Mouse (Mus musculus): ENCODE data around the gene Piwil1. TPM values are rescaled to one million over a fixed set of nuclear protein-coding genes. Genes with fewer than 3 reads are reported as not detected.
"Not testable (repeated sequence)": the region's sequence is repeated elsewhere in the genome, so short reads cannot be mapped to it uniquely, and the experiment has no call there.

Gene Piwil1
- total RNA-seq, 2 experiments from 2014 or later: 0.07 to 0.18 TPM

DNA sequence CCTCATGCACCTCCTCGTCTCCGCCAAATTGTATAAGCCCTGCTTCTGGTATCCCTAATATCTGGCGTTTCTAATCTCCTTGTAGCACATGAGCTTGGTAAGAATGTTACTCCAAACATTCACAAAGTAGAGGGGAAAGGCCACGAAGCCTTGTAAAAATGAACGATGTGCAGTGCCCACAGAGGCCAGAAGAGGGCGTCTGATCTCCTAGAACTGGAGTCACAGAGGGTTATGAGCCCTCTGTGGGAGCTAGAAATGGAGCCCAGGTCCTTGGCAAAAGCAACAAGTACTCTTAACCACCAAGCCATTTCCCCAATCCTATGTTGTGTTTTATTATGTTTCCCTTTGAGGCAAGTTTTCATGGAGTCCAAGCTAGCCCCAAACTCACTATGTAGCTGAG is 8.2 kb upstream of the Piwil1 start:
- no peak overlapping the region for H3K27ac ChIP-seq
- peak; percentile 26 for TF ChIP-seq CTCF (conservative IDR thresholded peaks at IDR 0.05)
- no peak overlapping the region for H3K4me3 ChIP-seq
- DNase-seq (ENCODE audit: low spot score in 2 of 2): no peak

GRCm38 (mm10) chr5:128694611-128695325 is 7.6 kb upstream of the Piwil1 start:
- H3K27ac ChIP-seq: no peak overlapping the region
- DNase-seq (ENCODE audit: low spot score in 2 of 2): no peak
- no peak overlapping the region for H3K4me3 ChIP-seq
- TF ChIP-seq CTCF (conservative IDR thresholded peaks at IDR 0.05): no peak

GRCm38 (mm10) chr5:128696824-128697223 is 5.5 kb upstream of the Piwil1 start:
- no peak for TF ChIP-seq CTCF (conservative IDR thresholded peaks at IDR 0.05)
- Histone ChIP-seq H3K4me3 (no peak overlapping the region), H3K27ac (no peak overlapping the region)
- no peak for DNase-seq (ENCODE audit: low spot score in 2 of 2)

GRCm38 (mm10) chr5:128700716-128701115 is 1.6 kb upstream of the Piwil1 start:
- Histone ChIP-seq H3K27ac (no peak overlapping the region), H3K4me3 (no peak overlapping the region)
- DNase-seq (ENCODE audit: low spot score in 2 of 2): no peak
- no peak for TF ChIP-seq CTCF (conservative IDR thresholded peaks at IDR 0.05)

DNA sequence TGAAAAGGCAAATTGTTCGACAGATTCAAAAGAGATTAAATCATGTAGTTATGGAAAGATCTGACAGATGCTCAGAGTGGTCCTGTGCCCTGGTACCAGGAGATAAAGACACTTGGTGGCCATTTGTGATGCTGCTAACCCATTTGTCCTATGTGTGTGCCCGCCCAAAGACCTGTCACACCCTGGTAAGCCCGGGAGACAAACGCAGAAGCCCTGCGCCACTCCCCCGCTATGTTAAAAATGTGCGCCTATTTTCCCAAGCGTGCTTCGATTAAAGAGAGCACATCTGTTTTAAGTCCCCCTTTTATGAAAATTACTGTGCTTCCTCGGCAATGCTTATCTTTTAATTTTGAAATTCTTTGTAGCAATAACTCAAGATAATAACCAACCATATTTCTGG is 1.4 kb downstream of the Piwil1 start:
- H3K4me3 ChIP-seq: no peak overlapping the region
- no peak for DNase-seq (ENCODE audit: low spot score in 2 of 2)
- H3K27ac ChIP-seq: no peak overlapping the region
- TF ChIP-seq CTCF (conservative IDR thresholded peaks at IDR 0.05): no peak

- DNase-seq (ENCODE audit: low spot score in 2 of 2): no peak
- Histone ChIP-seq H3K27ac (no peak overlapping the region), H3K4me3 (no peak overlapping the region)
- TF ChIP-seq CTCF (conservative IDR thresholded peaks at IDR 0.05): peak; percentile 45
These were observed 2.0 kb downstream of the Piwil1 start for GRCm38 (mm10) chr5:128704134-128704904.

DNA sequence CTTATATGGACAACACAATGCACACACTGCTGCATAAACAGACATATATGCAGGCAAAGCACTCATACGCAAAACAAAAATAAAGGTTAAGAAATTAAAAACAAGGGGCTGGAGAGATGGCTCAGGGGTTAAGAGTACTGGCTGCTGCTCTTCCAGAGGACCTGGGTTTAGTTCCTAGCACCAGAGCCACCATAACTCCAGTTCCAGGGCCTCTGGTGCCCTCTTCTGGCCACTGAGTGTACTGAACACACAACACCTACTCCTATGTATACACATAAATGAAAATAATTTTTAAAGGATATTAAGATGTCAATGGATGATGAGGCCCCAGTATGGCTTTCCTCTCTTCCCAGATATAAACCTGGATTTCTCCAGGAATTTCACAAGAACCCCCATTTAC is 4.1 kb downstream of the Piwil1 start:
- Histone ChIP-seq H3K4me3 (no peak overlapping the region), H3K27ac (no peak overlapping the region)
- peak; percentile 40; the same call in 1 of the 2 replicates for TF ChIP-seq CTCF (conservative IDR thresholded peaks at IDR 0.05)
- DNase-seq (ENCODE audit: low spot score in 2 of 2): no peak

DNA sequence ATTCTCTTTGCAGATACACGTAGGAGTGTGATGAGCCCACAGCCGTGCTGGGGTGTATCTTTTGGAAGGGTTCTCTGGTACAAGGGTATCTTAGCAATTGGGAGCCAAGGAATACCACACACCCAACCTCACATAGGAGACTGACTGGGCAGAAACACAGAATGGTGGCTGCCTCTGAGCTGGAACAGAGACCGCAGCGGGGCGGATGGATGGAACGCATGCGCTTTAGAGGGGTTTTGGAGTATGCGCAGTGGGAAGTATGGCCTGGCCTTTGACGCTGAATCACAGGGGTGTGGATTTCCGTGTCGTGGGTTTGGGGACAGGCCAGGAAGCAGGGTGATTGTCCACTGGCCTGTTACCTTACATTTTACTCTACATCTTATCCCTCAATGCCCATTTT is 4.9 kb downstream of the Piwil1 start:
- no peak for DNase-seq (ENCODE audit: low spot score in 2 of 2)
- TF ChIP-seq CTCF (conservative IDR thresholded peaks at IDR 0.05): no peak
- no peak overlapping the region for H3K4me3 ChIP-seq
- no peak overlapping the region for H3K27ac ChIP-seq

DNA sequence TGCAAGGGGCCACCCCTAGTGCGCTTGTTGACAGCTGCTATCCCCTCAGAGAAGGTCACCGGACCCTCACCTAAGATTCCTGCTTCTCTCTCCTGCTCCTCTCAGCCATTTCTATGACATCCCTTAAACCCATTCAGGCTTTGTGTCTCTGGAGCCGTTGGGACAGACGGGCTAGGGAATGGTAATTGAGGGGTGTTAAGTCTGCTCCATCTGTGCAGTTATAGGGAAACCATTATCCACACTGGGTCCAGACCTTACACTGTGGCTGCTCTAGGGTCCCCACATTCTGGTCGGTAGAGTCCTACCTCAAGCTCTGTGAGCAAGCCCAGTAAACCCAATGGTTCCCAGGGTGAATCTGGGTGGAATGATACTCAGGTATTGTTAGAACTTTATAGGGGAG is 6.6 kb downstream of the Piwil1 start:
- DNase-seq (ENCODE audit: low spot score in 2 of 2): no peak
- no peak for TF ChIP-seq CTCF (conservative IDR thresholded peaks at IDR 0.05)
- Histone ChIP-seq H3K27ac (no peak overlapping the region), H3K4me3 (no peak overlapping the region)

- Histone ChIP-seq H3K27ac (no peak overlapping the region), H3K4me3 (no peak overlapping the region)
- no peak for DNase-seq (ENCODE audit: low spot score in 2 of 2)
- TF ChIP-seq CTCF (conservative IDR thresholded peaks at IDR 0.05): no peak
These were observed 8.3 kb downstream of the Piwil1 start for GRCm38 (mm10) chr5:128710596-128710995.

- TF ChIP-seq CTCF (conservative IDR thresholded peaks at IDR 0.05): peak; percentile 73
- no peak overlapping the region for H3K27ac ChIP-seq
- no peak overlapping the region for H3K4me3 ChIP-seq
- DNase-seq (ENCODE audit: low spot score in 2 of 2): no peak
These were observed 9.5 kb downstream of the Piwil1 start for GRCm38 (mm10) chr5:128711847-128712246.

DNA sequence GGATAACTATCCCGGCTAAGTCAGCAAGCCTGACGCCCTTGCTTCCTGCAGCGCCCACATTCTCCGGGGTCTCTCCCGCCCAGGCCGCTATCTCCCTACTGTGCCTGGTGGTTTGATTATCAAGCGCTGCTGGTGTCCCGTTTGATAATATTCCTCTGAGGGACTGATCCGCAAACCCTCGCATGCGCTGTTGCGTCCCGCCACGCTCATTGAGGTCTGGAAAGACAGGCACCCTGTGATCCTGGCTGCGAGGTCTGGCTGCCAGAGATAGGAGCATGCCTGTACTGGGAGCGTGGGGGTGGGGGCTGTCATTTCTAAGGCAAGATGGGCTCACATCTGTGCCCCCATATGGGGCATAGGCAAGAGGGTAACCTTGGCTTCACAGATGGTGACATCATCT is 12.8 kb downstream of the Piwil1 start:
- no peak for TF ChIP-seq CTCF (conservative IDR thresholded peaks at IDR 0.05)
- H3K27ac ChIP-seq: no peak overlapping the region
- H3K4me3 ChIP-seq: no peak overlapping the region
- peak in 1 of 2 experiments; percentile 28 for DNase-seq (ENCODE audit: low spot score in 2 of 2)

GRCm38 (mm10) chr5:128720461-128720860 is 18.1 kb downstream of the Piwil1 start:
- H3K4me3 ChIP-seq; H3K27ac ChIP-seq; DNase-seq (ENCODE audit: low spot score in 2 of 2): not testable (repeated sequence)

- TF ChIP-seq CTCF (conservative IDR thresholded peaks at IDR 0.05): peak; percentile 58
- no peak for DNase-seq (ENCODE audit: low spot score in 2 of 2)
- H3K27ac ChIP-seq: no peak overlapping the region
- no peak overlapping the region for H3K4me3 ChIP-seq
These were observed 27.0 kb downstream of the Piwil1 start for GRCm38 (mm10) chr5:128729341-128729740.

All from layer of hippocampus, adult 2 months (tissue).